Mouse (Mus musculus) brain, embryonic 14.5 days (tissue): ENCODE results near the gene Fgfrl1. TPM values are rescaled to one million over a fixed set of nuclear protein-coding genes. Genes with fewer than 3 reads are reported as not detected.
A peak's percentile ranks its signal among the peaks of the same experiment; 100 is the strongest.
"Not testable (repeated sequence)": the region's sequence is repeated elsewhere in the genome, so short reads cannot be mapped to it uniquely, and the experiment has no call there.

ENCODE experiments used
- DNase-seq: peaks from one replicate; pipeline ENCODE4 v3.0.0-alpha.2; 2011; ENCODE audit warnings: low read depth
- CTCF ChIP-seq: fragments of 200-500 bp; IDR thresholded peaks from 2 replicates; pipeline ENCODE4 v1.5.1; 2012; ENCODE audit warnings: inconsistent platforms, mild to moderate bottlenecking, moderate library complexity, borderline replicate concordance; ENCODE audit not compliant: insufficient read depth, insufficient read length; ENCODE audit errors: extremely low read depth
- POLR2A ChIP-seq: fragments of 200-500 bp; IDR thresholded peaks from 2 replicates; pipeline ENCODE4 v1.6.1; 2012; ENCODE audit warnings: mild to moderate bottlenecking, inconsistent platforms, borderline replicate concordance; ENCODE audit not compliant: poor library complexity, insufficient read depth, insufficient read length, severe bottlenecking; ENCODE audit errors: extremely low read depth
- polyA plus RNA-seq: library from polyadenylated mRNA; depleted of rRNA; stranded (reverse); fragments of >200 nt; gene quantifications from 2 replicates; pipeline ENCODE4 v1.2.3, GENCODE M21; 2012; rRNA removed

Fgfrl1 gene
- polyA plus RNA-seq, 1 experiment: 18.1 TPM

GRCm38 (mm10) chr5:108743856-108744255, 51.7 kb downstream of the Fgfrl1 start:
- DNase-seq: no peak
- TF ChIP-seq CTCF: peak; percentile 20; the same call in 1 of the 2 replicates
- TF ChIP-seq POLR2A: no peak

DNA sequence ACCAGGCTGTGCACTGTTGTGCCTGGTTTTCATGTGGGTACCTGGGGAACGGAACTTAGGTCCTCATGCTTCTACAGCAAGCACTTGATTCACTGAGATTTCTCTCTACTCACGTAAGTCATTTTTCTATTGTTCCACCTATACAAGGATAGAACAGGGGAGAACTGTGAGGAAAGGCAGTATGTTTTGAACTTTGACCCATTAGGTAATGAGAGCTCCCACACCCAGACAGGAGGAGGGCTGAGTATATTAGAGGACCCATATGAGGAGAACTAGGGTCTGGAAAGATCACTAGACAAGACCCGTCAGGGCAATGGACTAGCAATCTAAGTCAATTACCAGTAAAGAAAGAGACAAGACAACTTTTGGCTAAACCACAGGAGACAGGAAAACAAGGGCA, 52.4 kb downstream of the Fgfrl1 start:
- DNase-seq: no peak
- no peak for TF ChIP-seq POLR2A
- no peak for TF ChIP-seq CTCF

DNA sequence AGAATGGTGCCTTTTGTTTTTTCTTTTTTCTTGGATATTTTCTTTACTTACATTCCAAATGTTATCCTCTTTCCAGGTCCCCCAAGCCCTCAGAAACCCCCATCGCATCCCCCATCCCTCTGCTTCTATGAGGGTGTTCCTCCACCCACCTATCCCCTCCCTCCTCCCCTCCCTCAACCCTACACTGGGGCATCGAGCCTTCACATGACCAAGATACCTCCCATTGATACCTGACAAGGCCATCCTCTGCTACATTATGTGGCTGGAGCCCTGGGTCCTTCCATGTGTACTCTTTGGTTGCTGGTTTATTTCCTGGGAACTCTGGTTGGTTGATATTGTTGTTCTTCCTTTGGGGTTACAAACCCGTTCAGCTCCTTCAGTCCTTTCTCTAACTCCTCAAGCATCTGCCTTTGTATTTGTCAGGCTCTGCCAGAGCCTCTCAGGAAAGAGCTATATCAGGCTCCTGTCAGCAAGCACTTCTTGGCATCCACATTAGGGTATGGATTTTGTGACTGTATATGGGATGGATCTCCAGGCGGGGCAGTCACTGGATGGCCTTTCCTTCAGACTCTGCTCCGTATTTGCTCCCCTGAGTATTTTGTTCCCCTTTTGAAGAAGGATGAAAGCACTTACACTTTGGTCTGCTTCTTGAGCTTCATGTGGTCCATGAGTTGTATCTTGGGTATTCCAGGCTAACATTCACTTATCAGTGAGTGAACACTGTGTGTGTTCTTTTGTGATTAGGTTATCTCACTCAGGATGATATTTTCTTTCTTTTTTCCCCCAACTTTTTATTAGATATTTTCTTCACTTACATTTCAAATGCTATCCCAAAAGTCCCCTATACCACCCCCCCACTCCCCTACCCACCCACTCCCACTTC, 58.4 kb downstream of the Fgfrl1 start:
- no peak for DNase-seq
- no peak for TF ChIP-seq CTCF
- no peak for TF ChIP-seq POLR2A

GRCm38 (mm10) chr5:108751258-108751657, 59.1 kb downstream of the Fgfrl1 start:
- not testable (repeated sequence) for DNase-seq

Other genes with a start within 250 kb of the Fgfrl1 start
- 0.55 and 0.60 TPM in 2 replicates for gene Mfsd7a, start 243.5 kb upstream of the Fgfrl1 start, polyA plus RNA-seq
- gene Pcgf3, start 231.2 kb upstream of the Fgfrl1 start, polyA plus RNA-seq: 35.9 and 48.4 TPM in 2 replicates
- gene Cplx1, start 142.4 kb upstream of the Fgfrl1 start, polyA plus RNA-seq: 10.8 and 31.1 TPM in 2 replicates
- gene Gak, start 62.6 kb upstream of the Fgfrl1 start, polyA plus RNA-seq: 62.7 and 68.3 TPM in 2 replicates
- 32.6 and 39.4 TPM in 2 replicates for gene Tmem175, start 62.6 kb upstream of the Fgfrl1 start, polyA plus RNA-seq
- 16.3 and 17.6 TPM in 2 replicates for gene Idua, start 32.1 kb upstream of the Fgfrl1 start, polyA plus RNA-seq
- 63.9 and 67.7 TPM in 2 replicates for gene Dgkq, start 22.7 kb upstream of the Fgfrl1 start, polyA plus RNA-seq
- 4.0 and 4.5 TPM in 2 replicates for gene Slc26a1, start 16.8 kb upstream of the Fgfrl1 start, polyA plus RNA-seq
- 0.09 and 0.26 TPM in 2 replicates for gene Rnf212, start 82.6 kb downstream of the Fgfrl1 start, polyA plus RNA-seq
- gene Tmed11, start 103.0 kb downstream of the Fgfrl1 start, polyA plus RNA-seq: not detected in 2 replicates
- not detected in 2 replicates for gene Vmn2r8, start 116.5 kb downstream of the Fgfrl1 start, polyA plus RNA-seq
- gene Vmn2r9, start 160.2 kb downstream of the Fgfrl1 start, polyA plus RNA-seq: not detected in 2 replicates